Mouse (Mus musculus) bone marrow macrophage, adult 2 months (primary cell): ENCODE data around the gene Catsper2. TPM values are rescaled to one million over a fixed set of nuclear protein-coding genes. Genes with fewer than 3 reads are reported as not detected.

ENCODE experiments used
- H3K27ac ChIP-seq: 2 replicates; pipeline ENCODE4 v1.5.1; 2012; ENCODE audit warnings: low read depth, low read length; ENCODE audit not compliant: insufficient read depth
- H3K4me1 ChIP-seq: 2 replicates; pipeline ENCODE4 v1.6.1; 2012; ENCODE audit warnings: low read length; ENCODE audit not compliant: control insufficient read depth, insufficient read depth
- H3K4me3 ChIP-seq: 2 replicates; pipeline ENCODE4 v1.5.1; 2012; ENCODE audit warnings: mild to moderate bottlenecking, low read length, moderate library complexity; ENCODE audit not compliant: insufficient read depth
- CTCF ChIP-seq: IDR thresholded peaks from 2 replicates; pipeline ENCODE4 v1.5.1; 2012; ENCODE audit warnings: low read depth, mild to moderate bottlenecking, low read length, moderate library complexity
- POLR2A ChIP-seq: IDR thresholded peaks from 2 replicates; pipeline ENCODE4 v1.6.1; 2012; ENCODE audit warnings: mild to moderate bottlenecking, low read depth, low read length, borderline replicate concordance
- polyA plus RNA-seq: library from polyadenylated mRNA; stranded (reverse); fragments of >200 nt; gene quantifications from 2 replicates; pipeline ENCODE4 v1.2.4, GENCODE M21; 2012; ENCODE audit not compliant: missing spikeins, insufficient read depth, insufficient read length

The Catsper2 gene
- 0.80 and 1.5 TPM in 2 replicates for polyA plus RNA-seq

- TF ChIP-seq CTCF: no peak
- TF ChIP-seq POLR2A: 0 out of 2 replicates have a peak, but pooled peaks have one; percentile 35
- Histone ChIP-seq H3K4me1 (peaks cover 20% of the 10 kb centered on the region), H3K27ac (peak within 1 kb of the TSS; percentile 89), H3K4me3 (peak within 1 kb of the TSS; percentile 98)
Measured at GRCm38 (mm10) chr2:121413387-121414042, at the start of gene Catsper2, which contains the start of gene Pdia3. Gene Catsper2, minus strand, starts transcription at chr2:121413792. Gene Pdia3, plus strand, starts transcription at chr2:121413775.

GRCm38 (mm10) chr2:121460071-121460470 is 46.5 kb upstream of the Catsper2 start:
- TF ChIP-seq POLR2A: no peak
- Histone ChIP-seq H3K4me1 (peaks cover 5% of the 10 kb centered on the region), H3K27ac (no peak overlapping the region), H3K4me3 (no peak overlapping the region)

- TF ChIP-seq CTCF (no peak), POLR2A (no peak)
- H3K4me3 ChIP-seq: peak within 1 kb of the TSS; percentile 74
- peaks cover 19% of the 10 kb centered on the region for H3K4me1 ChIP-seq
- H3K27ac ChIP-seq: peak within 1 kb of the TSS; percentile 40
Measured at GRCm38 (mm10) chr2:121456692-121457642, 43.4 kb upstream of the Catsper2 start, which contains the start of gene Serinc4. Gene Serinc4, minus strand, starts transcription at chr2:121456781.

GRCm38 (mm10) chr2:121455534-121455933 is 41.9 kb upstream of the Catsper2 start:
- Histone ChIP-seq H3K4me1 (peaks cover 26% of the 10 kb centered on the region), H3K27ac (no peak overlapping the region), H3K4me3 (no peak overlapping the region)
- TF ChIP-seq CTCF (no peak), POLR2A (no peak)

- Histone ChIP-seq H3K4me1 (peaks cover 26% of the 10 kb centered on the region), H3K27ac (no peak overlapping the region), H3K4me3 (no peak overlapping the region)
- no peak for TF ChIP-seq POLR2A
- no peak for TF ChIP-seq CTCF
Measured at GRCm38 (mm10) chr2:121453917-121454316, 40.3 kb upstream of the Catsper2 start.

- no peak for TF ChIP-seq POLR2A
- no peak for TF ChIP-seq CTCF
- Histone ChIP-seq H3K27ac (peak within 1 kb of the TSS; percentile 51), H3K4me1 (peaks cover 26% of the 10 kb centered on the region), H3K4me3 (no peak within 1 kb of the TSS)
Measured at GRCm38 (mm10) chr2:121452990-121453389, 39.4 kb upstream of the Catsper2 start, which contains the start of gene Hypk. Gene Hypk, plus strand, starts transcription at chr2:121453290.

- Histone ChIP-seq H3K4me1 (peaks cover 32% of the 10 kb centered on the region), H3K4me3 (no peak overlapping the region)
Measured at GRCm38 (mm10) chr2:121452361-121452760, 38.8 kb upstream of the Catsper2 start.

GRCm38 (mm10) chr2:121450093-121450492 is 36.5 kb upstream of the Catsper2 start:
- H3K27ac ChIP-seq: peak overlapping the region; percentile 78
- TF ChIP-seq CTCF (no peak), POLR2A (no peak)
- peaks cover 35% of the 10 kb centered on the region for H3K4me1 ChIP-seq
- peak overlapping the region; percentile 83 for H3K4me3 ChIP-seq

More at GRCm38 (mm10) chr2:121452361-121452760, 38.8 kb upstream of the Catsper2 start:
- TF ChIP-seq POLR2A (no peak), CTCF (no peak)
- peak overlapping the region; percentile 51 for H3K27ac ChIP-seq

GRCm38 (mm10) chr2:121449545-121450011 is 36.0 kb upstream of the Catsper2 start:
- Histone ChIP-seq H3K4me1 (peaks cover 35% of the 10 kb centered on the region), H3K27ac (peak overlapping the region; percentile 78), H3K4me3 (peak overlapping the region; percentile 83)
- TF ChIP-seq POLR2A: no peak
- TF ChIP-seq CTCF: no peak
